Mouse (Mus musculus) spleen, postnatal 0 days (tissue): ENCODE results near the gene Evi2a. TPM values are rescaled to one million over a fixed set of nuclear protein-coding genes. Genes with fewer than 3 reads are reported as not detected.

Experiments used
- polyA plus RNA-seq: library from polyadenylated mRNA; unstranded; fragments of >200 nt; fragmentation: Nextera tagmentation; extraction: Ambion mirVana; gene quantifications from 2 replicates; pipeline ENCODE4 v1.2.1, GENCODE M21; 2015

Evi2a gene
- 14.7 and 19.4 TPM in 2 replicates for polyA plus RNA-seq

GRCm38 (mm10) chr11:79530333-79530761 lies at the start of gene Evi2a, which contains the start of gene Evi2:
Evi2a (minus strand) TSS chr11:79530609.
Evi2 (minus strand) TSS chr11:79530589.

GRCm38 (mm10) chr11:79523560-79524309 lies 6.7 kb downstream of the Evi2a start, which contains the start of gene Evi2b:
Evi2b (minus strand) TSS chr11:79523762.

GRCm38 (mm10) chr11:79503845-79504244 lies 26.6 kb downstream of the Evi2a start, which contains the start of gene Omg:
Omg (minus strand) TSS chr11:79504084.

Other genes starting within 250 kb of the Evi2a start
- gene Gm9964, start 233.7 kb downstream of the Evi2a start, polyA plus RNA-seq, result not detected in 2 replicates
- 4.6 and 5.2 TPM in 2 replicates for gene Nf1, start 190.9 kb downstream of the Evi2a start, polyA plus RNA-seq
- 0.12 and 0.22 TPM in 2 replicates for gene Omg, start 26.5 kb downstream of the Evi2a start, polyA plus RNA-seq
- 15.7 and 21.1 TPM in 2 replicates for gene Evi2b, start 6.8 kb downstream of the Evi2a start, polyA plus RNA-seq
- gene Evi2, start within 50 bp of the Evi2a start, polyA plus RNA-seq, result 2.8 and 3.7 TPM in 2 replicates
- 0.69 and 1.2 TPM in 2 replicates for gene Rab11fip4, start 60.6 kb upstream of the Evi2a start, polyA plus RNA-seq